Mouse (Mus musculus) embryo, embryonic 10 days (tissue): ENCODE data around the gene Col27a1.

ENCODE experiments used
- DNase-seq: peaks from one replicate; pipeline ENCODE4 v3.0.0-alpha.2; 2015; ENCODE audit warnings: low spot score

Gene Col27a1

GRCm38 (mm10) chr4:63374331-63374730 is 160.5 kb downstream of the Col27a1 start:
- DNase-seq = no peak

- no peak for DNase-seq
Measured at GRCm38 (mm10) chr4:63375367-63375766, 161.6 kb downstream of the Col27a1 start.

- no peak for DNase-seq
Measured at GRCm38 (mm10) chr4:63377483-63377882, 163.7 kb downstream of the Col27a1 start.

GRCm38 (mm10) chr4:63382676-63383369 is 169.0 kb downstream of the Col27a1 start:
- DNase-seq = no peak

- no peak for DNase-seq
Measured at GRCm38 (mm10) chr4:63383474-63383873, 169.7 kb downstream of the Col27a1 start.

- no peak for DNase-seq
Measured at GRCm38 (mm10) chr4:63384262-63384661, 170.5 kb downstream of the Col27a1 start.
